Mouse (Mus musculus) gastrocnemius, postnatal 25 days (tissue): ENCODE measurements around the gene Gba2. TPM values are rescaled to one million over a fixed set of nuclear protein-coding genes. Genes with fewer than 3 reads are reported as not detected.
"Not testable (repeated sequence)": the region's sequence is repeated elsewhere in the genome, so short reads cannot be mapped to it uniquely, and the experiment has no call there.

Experiments
- DNase-seq: peaks from one replicate; pipeline ENCODE4 v3.0.0; 2022
- long read RNA-seq, 2 experiments: library from polyadenylated mRNA; stranded (forward); transcript quantifications; one replicate each; pipeline ENCODE4 v2.0.0; 2021
- total RNA-seq, 2 experiments: library from RNA; stranded (reverse); gene quantifications; 1 replicate in 1 of 2; 2 replicates in 1 of 2; pipeline ENCODE4 v1.2.3; 2021

The Gba2 gene
- total RNA-seq = 1 to 10 TPM; 5.5 to 6.1 TPM
- long read RNA-seq, experiment 1, partial matches to known transcripts = 2 of 9 reads
- long read RNA-seq, experiment 1, other reads (novel, unspliced or antisense) = 3 of 9 reads
- long read RNA-seq, experiment 2, transcript Gba2-201 (17 exons, 3,544 nt) = major isoform, 9 of 18 reads
- long read RNA-seq, experiment 2, partial matches to known transcripts = 3 of 18 reads
- long read RNA-seq, experiment 2, other reads (novel, unspliced or antisense) = 6 of 18 reads

- peak; percentile 88 for DNase-seq
Observed at GRCm38 (mm10) chr4:43578376-43579204, at the start of gene Gba2, which contains the start of gene Rgp1. Gene Gba2, minus strand, starts transcription at chr4:43578873. Gene Rgp1, plus strand, starts transcription at chr4:43578715.

DNA sequence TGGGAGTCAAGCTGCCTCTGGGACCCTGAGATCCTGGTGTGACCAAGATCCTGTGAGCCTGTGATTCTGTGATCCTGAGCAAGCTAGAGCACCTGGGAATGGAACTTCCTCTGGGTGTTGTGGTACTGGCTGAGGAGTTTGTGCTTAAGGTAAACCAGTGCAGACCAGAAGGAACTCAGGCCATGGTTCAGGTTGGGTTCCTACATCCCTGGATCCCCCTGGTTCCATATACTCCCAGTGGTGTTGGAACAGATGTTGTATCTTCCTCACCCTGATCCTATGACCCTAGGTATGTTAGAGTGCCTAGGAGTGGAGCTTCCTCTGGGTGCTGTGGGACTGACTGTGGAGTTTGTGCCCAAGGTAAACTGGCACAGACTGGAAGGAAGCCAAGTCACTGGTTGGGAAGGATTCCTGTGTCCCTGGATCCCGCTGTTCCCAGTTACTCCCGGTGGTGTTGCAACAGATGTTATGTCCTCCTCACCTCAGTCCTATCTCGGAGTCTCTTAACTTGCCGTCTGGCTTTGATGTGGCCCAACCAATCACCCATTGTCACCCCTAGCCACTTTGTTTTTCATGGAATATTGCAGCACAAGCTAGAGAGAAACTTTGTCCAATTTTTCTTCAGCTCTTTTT is 41.6 kb upstream of the Gba2 start:
- no peak for DNase-seq

GRCm38 (mm10) chr4:43613060-43613730 is 34.5 kb upstream of the Gba2 start:
- DNase-seq = no peak

GRCm38 (mm10) chr4:43612534-43612933 is 33.9 kb upstream of the Gba2 start:
- DNase-seq = no peak

- DNase-seq = no peak
Observed at GRCm38 (mm10) chr4:43604751-43605685, 26.3 kb upstream of the Gba2 start.

DNA sequence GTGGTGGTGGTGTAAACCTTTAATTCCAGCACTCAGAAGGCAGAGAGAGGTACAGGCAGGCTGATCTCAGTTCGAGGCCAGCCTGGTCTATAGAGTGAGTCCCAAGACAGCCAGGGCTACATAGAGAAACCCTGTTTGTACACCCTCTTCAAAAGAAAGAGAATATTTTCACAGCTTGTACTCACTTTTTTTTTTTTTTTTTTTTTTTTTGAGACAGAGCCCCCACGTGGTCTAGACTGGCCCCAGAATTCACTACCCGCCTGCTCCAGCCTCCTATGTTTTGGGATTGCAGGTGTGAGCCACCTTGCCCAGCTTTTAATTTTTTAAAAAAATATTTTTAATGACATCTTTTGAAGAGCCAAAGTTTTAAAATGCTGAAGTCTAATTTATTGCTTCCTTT is 25.4 kb upstream of the Gba2 start:
- no peak for DNase-seq

GRCm38 (mm10) chr4:43600195-43600934 is 21.7 kb upstream of the Gba2 start:
- DNase-seq = no peak

GRCm38 (mm10) chr4:43598650-43599380 is 20.1 kb upstream of the Gba2 start:
- no peak for DNase-seq

- DNase-seq = no peak
Observed at GRCm38 (mm10) chr4:43598200-43598599, 19.5 kb upstream of the Gba2 start.

DNA sequence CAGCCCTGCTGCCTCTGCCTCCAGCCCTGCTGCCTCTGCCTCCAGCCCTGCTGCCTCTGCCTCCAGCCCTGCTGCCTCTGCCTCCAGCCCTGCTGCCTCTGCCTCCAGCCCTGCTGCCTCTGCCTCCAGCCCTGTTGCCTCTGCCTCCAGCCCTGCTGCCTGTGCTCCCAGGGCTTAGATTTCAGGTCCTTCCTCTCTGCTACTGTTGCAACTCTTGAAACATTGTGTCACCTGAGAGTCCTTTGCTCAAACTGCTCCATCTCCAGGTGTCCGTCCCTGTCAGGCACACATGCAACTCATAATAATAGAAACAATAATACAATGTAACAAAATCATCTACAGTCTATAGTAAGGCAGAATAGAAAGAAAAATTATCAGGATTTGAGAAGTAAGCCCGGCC is 17.9 kb upstream of the Gba2 start:
- DNase-seq = not testable (repeated sequence)

- no peak for DNase-seq
Observed at GRCm38 (mm10) chr4:43593453-43593852, 14.8 kb upstream of the Gba2 start.

GRCm38 (mm10) chr4:43591961-43592360 is 13.3 kb upstream of the Gba2 start:
- no peak for DNase-seq

- no peak for DNase-seq
Observed at GRCm38 (mm10) chr4:43591543-43591942, 12.9 kb upstream of the Gba2 start.

GRCm38 (mm10) chr4:43587681-43588080 is 9.0 kb upstream of the Gba2 start:
- no peak for DNase-seq

GRCm38 (mm10) chr4:43586411-43586810 is 7.7 kb upstream of the Gba2 start:
- DNase-seq = peak; percentile 70

DNA sequence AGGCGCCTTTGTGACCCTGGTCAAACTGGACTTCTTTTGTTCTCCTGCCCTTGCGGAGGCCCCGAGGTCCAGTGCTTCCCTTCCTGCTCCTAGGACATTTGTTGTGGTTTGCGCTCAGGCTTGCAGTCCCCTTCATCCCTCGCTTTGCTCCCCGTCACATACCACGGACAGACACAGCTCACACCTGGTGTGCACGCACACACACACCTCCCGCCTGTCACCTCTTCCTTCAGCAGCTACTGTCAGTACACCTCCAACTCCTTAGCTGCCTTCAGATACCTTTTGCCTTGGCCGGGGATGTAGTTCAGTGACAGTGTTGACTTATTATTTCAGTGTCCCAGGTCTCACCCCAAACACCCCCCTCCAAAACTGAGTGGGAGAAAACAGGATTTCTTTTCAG is 7.0 kb upstream of the Gba2 start:
- DNase-seq = no peak

- peak; percentile 43 for DNase-seq
Observed at GRCm38 (mm10) chr4:43584444-43585416, 6.1 kb upstream of the Gba2 start, which contains the start of gene Msmp. Gene Msmp, minus strand, starts transcription at chr4:43584494.

DNA sequence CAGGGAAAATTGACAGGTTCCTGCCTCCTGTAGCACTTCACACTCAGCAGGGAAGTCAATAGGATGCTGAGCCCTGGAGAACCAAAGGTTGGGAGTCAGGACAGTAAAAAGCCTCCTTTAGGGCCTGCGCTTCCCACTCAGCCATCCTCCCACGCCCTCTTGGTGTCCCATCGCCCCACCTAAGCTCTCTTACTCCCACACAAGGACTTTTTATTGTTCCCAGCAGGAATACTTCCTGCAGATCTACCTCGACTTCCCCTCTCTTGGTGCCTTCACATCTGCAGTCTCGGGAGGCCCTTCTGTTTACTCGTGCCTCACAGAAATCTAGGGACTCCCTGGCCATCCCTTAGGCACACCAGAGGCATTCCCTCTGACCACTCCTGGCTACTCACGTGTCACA is 4.7 kb upstream of the Gba2 start:
- no peak for DNase-seq

DNA sequence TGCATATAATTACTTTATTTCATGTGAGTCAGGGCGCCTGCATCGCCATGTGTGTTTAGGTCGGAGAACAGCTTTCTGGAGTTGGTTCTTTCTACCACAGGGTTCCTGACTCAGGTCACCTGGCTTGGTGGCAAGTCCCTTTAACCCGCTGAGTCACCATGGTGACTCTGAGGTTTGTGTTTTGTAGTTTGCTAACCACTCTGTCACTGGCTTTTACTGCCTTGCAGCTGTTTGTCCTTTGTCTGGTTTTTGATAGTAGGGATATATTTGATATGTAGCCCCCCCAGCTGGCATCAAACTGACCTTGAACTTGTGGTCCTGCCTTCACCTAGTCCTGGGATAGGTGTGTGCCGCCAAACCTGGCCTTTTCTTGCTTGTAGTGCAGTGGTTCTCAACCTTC is 3.6 kb upstream of the Gba2 start:
- DNase-seq = no peak
